Mouse (Mus musculus) spleen, adult 10 weeks (tissue): ENCODE results near the gene Gm17651. TPM values are rescaled to one million over a fixed set of nuclear protein-coding genes. Genes with fewer than 3 reads are reported as not detected.

Experiments
- polyA plus RNA-seq: library from polyadenylated mRNA; stranded (reverse); fragments of 350-450 nt; fragmentation: Illumina TruSeq; extraction: RNeasy Lipid Tissue Mini Kit (QIAGEN cat#74804); gene quantifications from one replicate; pipeline ENCODE4 v1.2.3, GENCODE M21; 2015; ENCODE audit warnings: low replicate concordance; ENCODE audit not compliant: insufficient read depth

Gm17651 gene
- not detected for polyA plus RNA-seq

GRCm38 (mm10) chr3:97674644-97675110 is at the start of gene Gm17651:
TSS of gene Gm17651 (minus strand) at chr3:97674694.

GRCm38 (mm10) chr3:97657655-97658411 is 16.7 kb downstream of the Gm17651 start, which contains the start of gene Prkab2:
TSS of gene Prkab2 (plus strand) at chr3:97658193.

GRCm38 (mm10) chr3:97628391-97629001 is 46.0 kb downstream of the Gm17651 start, which contains the start of gene Fmo5:
TSS of gene Fmo5 (plus strand) at chr3:97628804.

Other genes with a start within 250 kb of the Gm17651 start
- gene Chd1l, start 64.5 kb downstream of the Gm17651 start, polyA plus RNA-seq: 23.8 TPM
- gene Fmo5, start 45.9 kb downstream of the Gm17651 start, polyA plus RNA-seq: 17.5 TPM
- gene Prkab2, start 16.5 kb downstream of the Gm17651 start, polyA plus RNA-seq: 23.3 TPM
- 35.2 TPM for gene Pde4dip, start 214.0 kb upstream of the Gm17651 start, polyA plus RNA-seq
- 74.0 TPM for gene Sec22b, start 226.5 kb upstream of the Gm17651 start, polyA plus RNA-seq